Mouse (Mus musculus) cerebellum, adult 9-10 months (tissue): ENCODE results near the gene Aif1.

Experiments used
- DNase-seq: peaks from one replicate; pipeline ENCODE4 v3.0.0; 2022

Gene Aif1

DNA sequence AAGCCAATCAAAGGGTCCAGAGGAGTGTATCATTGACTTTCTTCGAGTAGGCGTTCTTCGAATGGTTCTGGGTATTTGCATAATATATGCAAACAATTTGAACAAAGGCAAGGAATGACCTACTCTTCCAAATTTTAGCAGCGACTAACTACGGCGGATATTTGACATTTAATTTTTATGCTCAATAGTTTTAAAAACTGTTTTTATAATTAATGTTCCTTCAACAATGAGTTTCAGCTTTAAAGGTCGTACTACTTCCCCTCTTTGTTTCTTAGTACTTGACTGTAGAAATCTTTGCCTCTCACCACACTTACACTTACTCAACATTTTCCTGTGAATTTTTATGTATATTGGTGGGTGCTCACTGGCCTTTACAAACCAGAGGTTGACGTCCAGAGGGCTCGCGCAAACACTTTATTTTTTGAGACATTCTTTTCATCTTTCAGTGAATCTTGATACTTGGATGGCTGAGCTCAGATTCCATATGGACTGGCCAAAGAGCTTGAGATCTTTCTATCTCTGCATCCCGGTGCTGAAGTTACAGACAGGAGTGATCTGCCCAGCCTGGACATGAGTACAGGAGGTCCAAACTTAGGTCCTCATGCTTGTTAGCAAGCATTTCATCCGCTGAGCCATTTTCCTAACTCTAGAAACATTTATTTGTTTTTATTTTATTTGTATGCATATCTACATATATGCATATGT is 10.3 kb downstream of the Aif1 start:
- peak; percentile 68 for DNase-seq

DNA sequence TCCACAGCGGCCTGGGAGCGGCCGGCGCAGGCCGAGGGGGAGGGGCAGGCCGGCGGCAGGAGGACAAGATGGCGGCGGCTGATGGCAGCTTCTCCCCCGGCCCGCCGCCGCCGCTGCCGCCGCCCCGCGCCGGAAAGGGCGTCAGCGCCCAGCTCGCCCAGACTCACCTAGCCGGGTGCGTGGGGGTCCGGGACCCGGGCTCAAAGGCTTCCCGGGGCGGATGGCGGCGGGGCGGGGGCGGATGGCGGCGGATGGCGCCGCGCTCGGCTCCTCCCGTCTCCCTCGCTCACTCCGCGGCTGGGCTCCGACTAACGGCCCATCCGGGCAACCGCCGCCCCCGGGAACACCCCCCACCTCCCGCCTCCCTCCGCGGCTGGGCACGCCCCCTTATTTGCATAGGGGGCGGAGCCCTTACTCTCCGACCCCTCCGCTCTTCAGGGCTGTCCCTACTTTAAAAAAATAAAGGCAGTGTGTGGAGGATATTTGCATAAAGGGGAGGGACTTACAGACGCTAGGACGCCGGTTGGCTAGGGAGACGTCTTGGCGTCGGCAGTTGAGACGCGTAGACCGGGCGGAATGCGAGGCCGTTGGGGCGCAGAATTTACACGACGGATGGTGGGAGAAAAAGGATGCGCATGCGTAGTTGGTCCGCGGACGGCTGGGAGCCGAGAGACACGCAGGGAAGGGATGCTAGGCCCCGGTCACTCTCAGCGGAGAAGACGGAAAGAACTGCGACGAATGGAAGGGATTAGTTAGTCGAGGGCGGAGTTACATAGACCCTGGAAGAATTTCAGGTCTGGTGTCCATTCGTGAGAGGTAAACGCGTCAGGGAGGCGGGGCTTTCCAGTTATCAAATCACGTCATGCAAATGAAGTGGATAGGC is 11.1 kb downstream of the Aif1 start, which contains the start of gene Prrc2a:
Gene Prrc2a (minus strand): TSS at position 330 of the 883 bp plus-strand sequence.
- DNase-seq = peak; percentile 100

GRCm38 (mm10) chr17:35164218-35164567 is 11.7 kb downstream of the Aif1 start:
- DNase-seq = no peak

DNA sequence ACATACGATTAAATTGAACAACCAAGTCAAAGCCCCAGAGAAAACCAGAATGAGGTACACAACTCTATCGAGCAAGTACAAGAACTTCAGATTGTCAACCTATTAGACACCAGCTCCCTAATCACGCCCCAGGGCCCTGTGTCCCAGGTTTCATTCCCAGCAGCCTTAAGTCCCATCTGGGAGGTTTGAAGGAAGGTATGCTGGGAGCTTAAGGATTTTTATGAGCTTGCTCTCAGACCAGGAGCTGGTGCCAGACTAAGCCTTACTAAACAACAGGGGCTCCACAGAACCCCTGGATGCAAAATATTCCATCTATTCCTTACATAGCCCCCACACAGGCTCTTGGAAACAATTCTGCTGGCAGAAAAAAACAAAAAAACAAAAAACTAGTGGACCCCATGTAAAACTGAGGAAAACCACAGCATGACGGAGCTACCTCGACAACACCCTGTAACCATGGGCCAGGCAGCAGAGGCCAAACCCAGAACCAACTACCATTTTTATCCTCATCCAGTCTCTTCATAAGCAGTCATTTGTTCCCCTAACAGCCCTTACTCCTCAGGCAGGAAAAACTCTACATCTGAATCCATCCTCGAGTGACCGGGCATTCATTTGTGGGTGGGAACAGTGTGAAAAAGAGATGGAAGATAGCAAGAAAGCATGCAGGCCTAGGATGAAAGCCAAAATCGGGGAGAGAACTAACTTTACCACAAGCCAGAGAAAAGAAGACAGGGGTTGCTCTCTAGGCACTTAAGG is 12.4 kb downstream of the Aif1 start:
- peak; percentile 65 for DNase-seq

DNA sequence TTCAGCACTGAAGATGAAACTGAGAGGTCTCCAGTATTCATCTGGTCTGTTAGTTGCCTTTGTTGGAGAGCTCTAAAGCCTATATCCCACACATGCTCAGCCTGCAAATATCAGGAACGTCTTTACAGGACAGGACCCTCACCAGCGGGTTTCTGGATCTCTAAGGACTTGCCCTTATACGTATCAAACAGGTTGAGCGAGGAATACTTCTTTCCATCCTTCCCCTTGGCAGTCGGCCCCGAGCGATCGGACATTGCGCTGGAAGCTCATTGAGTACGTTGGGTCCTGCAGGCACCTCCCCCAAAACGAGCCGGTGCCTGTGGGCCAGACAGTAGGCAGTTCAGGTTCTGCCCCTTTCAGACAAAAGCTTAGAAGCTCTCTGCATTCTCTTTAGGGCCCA is 13.1 kb downstream of the Aif1 start:
- peak; percentile 63 for DNase-seq

DNA sequence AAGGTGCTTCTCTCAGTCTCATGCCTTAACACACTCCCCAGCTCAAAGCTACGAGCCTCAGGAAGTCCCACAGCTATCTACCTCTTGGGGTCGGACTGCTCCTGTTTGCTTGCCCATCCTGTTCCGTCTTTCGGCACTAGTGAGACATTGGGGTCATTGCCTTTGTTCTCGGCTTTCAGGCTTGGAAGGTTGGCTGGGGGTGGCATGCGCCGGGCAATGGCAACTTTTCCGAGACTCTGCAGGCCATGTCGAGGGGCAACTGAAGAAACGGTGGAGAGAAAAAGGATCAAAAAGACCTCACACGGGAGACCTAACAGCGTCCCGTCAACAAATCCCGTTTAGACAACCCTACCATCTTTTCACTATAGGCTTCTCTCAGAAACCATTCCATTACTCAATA is 13.7 kb downstream of the Aif1 start:
- DNase-seq = no peak

- DNase-seq = no peak
Measured at GRCm38 (mm10) chr17:35161421-35161820, 14.4 kb downstream of the Aif1 start.

- peak; percentile 37 for DNase-seq
Measured at GRCm38 (mm10) chr17:35159638-35160037, 16.2 kb downstream of the Aif1 start.

DNA sequence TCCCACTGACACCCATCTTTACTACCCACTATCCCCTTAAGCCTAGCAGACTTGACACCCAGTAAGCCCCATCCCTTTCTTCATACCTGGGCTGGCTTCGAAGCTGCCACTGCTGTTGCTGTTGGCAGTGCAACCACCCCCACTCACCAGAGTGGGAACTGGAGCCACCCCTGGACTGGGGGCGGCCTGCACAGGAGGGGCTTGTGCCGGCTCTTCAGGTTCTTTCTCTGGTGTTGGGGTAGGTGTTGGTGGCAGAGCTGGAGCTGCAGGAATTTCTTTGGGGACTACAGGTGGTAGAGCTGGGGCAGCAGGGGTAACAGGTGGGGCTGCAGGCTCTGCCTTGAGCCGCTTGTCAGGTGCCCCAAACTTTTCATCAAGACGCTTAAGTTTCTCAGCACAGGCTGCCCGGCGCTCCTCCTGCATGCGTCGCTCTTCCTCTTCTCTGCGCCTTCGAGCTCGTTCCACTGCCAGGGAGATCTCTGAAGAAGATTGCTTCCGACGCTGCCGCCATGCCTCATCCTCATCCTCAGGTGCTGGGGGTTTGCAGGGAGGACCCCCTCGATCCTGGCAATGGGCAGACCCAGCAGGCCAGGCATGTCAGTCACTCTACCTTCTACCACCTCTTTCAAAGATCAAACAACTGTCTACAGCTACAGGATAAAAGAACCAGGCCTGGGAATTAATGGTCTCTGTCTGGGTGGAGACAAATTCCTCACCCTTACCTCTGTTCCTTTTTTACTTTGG is 16.8 kb downstream of the Aif1 start:
- DNase-seq = peak; percentile 13

- peak; percentile 26 for DNase-seq
Measured at GRCm38 (mm10) chr17:35157661-35158175, 18.1 kb downstream of the Aif1 start.

GRCm38 (mm10) chr17:35157254-35157653 is 18.6 kb downstream of the Aif1 start:
- DNase-seq = no peak

DNA sequence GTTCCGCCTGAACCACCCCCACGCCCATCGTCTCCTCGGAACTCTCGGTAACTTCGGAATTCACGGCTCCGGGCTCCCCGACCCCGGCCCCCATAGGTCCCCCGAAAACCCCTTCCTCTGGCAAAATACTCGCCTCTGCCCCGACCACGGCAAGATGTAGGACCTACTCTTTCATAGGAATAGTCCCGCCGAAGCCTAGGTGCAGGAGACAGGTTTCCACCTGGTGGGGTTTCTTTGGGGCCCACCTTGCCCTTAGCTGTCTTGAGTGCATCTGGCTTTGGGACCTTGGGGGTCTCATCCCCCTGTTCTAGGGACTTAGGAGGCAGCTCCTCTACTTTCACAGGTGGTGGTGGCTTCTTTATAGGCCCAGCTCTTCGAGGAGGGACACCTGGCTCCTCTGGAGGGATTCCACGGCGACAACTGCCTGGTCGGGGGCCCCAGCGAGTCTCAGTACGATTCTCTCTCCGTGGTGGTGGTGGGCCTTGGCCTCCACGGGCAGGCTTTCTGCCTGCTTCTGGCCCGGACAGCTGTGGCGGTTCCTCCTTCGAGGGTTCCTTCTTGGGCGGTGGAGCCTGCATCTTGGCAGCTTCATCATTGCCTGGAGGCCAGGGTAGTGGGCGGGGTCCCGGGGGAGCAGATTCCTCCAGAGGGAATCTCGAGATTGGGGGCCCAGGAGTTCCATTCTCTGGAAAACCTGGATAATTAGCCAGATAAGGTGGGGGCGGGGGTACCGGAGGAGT is 19.2 kb downstream of the Aif1 start:
- DNase-seq = no peak

DNA sequence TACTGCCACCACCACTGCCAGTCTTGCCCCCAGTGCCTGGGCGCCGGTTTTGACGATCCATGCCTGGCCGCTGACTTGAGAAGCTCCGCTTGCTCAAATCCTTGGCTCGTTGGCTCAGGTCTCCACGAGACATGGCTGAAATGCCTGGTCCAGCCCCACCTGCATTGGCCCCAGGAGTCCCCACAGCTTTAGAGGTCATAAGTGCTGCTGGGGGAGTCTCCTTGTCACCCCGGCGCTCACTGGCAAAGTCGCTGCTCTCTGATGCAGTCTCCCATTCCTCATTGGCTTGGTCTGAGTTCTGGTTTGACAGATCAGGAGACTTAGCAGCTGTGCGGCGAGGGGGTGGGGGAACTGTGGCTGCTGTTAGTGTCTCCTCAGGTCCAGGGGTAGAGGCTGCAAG is 20.4 kb downstream of the Aif1 start:
- DNase-seq = no peak

- DNase-seq = no peak
Measured at GRCm38 (mm10) chr17:35154616-35155015, 21.3 kb downstream of the Aif1 start.

- DNase-seq = no peak
Measured at GRCm38 (mm10) chr17:35153931-35154330, 21.9 kb downstream of the Aif1 start.

DNA sequence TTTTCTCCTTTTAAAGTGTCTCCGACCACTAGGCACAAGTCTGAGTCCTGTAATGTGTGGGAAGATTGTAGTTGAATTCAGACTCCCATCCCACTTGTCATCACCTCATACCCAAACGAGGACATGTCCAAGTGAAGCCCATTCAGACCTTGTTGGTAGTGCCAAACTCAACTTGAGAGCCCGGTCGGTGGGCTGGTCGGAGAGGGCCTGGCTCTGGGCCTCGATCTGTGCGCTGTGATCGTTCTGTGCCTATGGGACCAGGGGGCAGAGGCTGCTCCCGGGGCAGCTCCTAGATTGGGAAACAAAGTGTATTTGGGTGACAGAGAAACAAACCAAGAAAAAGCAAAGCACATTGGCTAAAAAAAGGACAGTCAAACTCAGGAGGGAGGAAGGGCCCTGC is 22.8 kb downstream of the Aif1 start:
- no peak for DNase-seq

DNA sequence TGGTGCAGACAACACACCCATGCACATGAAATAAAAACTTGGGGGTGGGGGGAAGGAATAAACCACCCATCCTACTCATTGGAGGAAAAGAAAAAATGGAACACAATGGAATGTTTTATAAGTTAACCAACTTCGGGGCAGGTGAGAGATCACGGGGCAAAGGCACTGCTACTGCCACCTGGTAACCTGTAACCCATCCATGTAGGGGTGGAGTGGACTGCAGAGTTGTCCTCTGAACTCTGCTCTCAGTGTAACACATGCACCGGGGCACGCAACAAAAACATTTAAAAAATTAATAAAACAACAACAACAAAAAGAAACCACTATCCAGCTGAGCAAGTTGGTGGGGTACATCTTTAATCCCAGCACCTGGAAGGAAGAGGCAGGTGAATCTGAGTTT is 23.7 kb downstream of the Aif1 start:
- no peak for DNase-seq

- DNase-seq = no peak
Measured at GRCm38 (mm10) chr17:35147922-35148639, 27.8 kb downstream of the Aif1 start.

GRCm38 (mm10) chr17:35147348-35147747 is 28.5 kb downstream of the Aif1 start:
- no peak for DNase-seq

DNA sequence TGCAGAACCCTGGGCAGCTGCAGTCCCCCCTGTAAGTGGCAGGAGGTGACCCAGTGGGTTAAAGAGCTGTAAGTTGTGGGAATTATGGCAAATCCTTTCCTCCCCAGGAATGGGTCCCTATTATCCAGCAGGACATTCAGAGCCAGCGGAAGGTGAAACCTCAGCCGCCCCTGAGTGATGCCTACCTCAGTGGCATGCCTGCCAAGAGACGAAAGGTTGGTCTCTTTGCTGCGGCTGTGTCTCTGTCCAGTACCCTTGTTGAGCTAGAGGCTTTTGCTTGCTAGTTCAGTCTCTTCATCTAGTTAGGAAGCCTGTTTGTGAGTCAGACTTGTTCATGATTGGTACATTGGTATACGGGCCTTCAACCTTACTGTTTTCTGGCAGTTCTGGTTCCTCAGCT is 29.7 kb downstream of the Aif1 start:
- DNase-seq = no peak

GRCm38 (mm10) chr17:35141971-35142370 is 33.9 kb downstream of the Aif1 start:
- no peak for DNase-seq
